Mouse (Mus musculus) heart, postnatal 10 days (tissue): ENCODE measurements around the gene Pzp. TPM values are rescaled to one million over a fixed set of nuclear protein-coding genes. Genes with fewer than 3 reads are reported as not detected.

ENCODE experiments used
- DNase-seq, 2 experiments: peaks; one replicate each; pipeline ENCODE4 v3.0.0; 2021
- intact Hi-C: fragments of 180-260 bp; cut with DNase I; formaldehyde crosslinking; loops from one replicate; pipeline ENCODE4 v1.15.1; 2025
- total RNA-seq, 2 experiments: library from RNA; stranded (reverse); gene quantifications; 2 replicates each; pipeline ENCODE4 v1.2.3; 2021

Gene Pzp
- total RNA-seq, 2 experiments from 2014 or later, result 0.50 to 1.3 TPM

- intact Hi-C loops, result loop anchor here (5.0 to 10.0 kb wide), 2 partner anchors 39 to 327 kb away; no protein-coding TSS in a partner anchor
- peak; percentile 75 to 79 for DNase-seq
These were observed 88.7 kb downstream of the Pzp start for GRCm38 (mm10) chr6:128437731-128438316.

- no peak for DNase-seq
- intact Hi-C loops, result loop anchor here (5.0 to 10.0 kb wide), 2 partner anchors 40 to 328 kb away; no protein-coding TSS in a partner anchor
These were observed 89.2 kb downstream of the Pzp start for GRCm38 (mm10) chr6:128437288-128437687.

GRCm38 (mm10) chr6:128436356-128437005 is 90.0 kb downstream of the Pzp start:
- intact Hi-C loops, result loop anchor here (5.0 to 10.0 kb wide), 2 partner anchors 41 to 328 kb away; no protein-coding TSS in a partner anchor
- no peak for DNase-seq

- DNase-seq, result peak; percentile 89 to 92
- intact Hi-C loops, result loop anchor here (5.0 to 10.0 kb wide), 2 partner anchors 42 to 329 kb away; no protein-coding TSS in a partner anchor
These were observed 91.0 kb downstream of the Pzp start for GRCm38 (mm10) chr6:128435474-128435873.

Other genes starting within 250 kb of the Pzp start
- gene Tead4, start 225.9 kb downstream of the Pzp start, total RNA-seq, result 1 to 10 TPM; 5.7 to 6.1 TPM
- gene Tulp3, start 170.9 kb downstream of the Pzp start, total RNA-seq, result 1 to 10 TPM; 8.7 to 8.9 TPM
- 10 to 100 TPM; 14.7 to 15.3 TPM for gene Rhno1, start 163.8 kb downstream of the Pzp start, total RNA-seq
- 10 to 100 TPM; 10.4 to 14.1 TPM for gene Foxm1, start 163.8 kb downstream of the Pzp start, total RNA-seq
- not detected for gene Tex52, start 151.3 kb downstream of the Pzp start, total RNA-seq
- not detected for gene Gm44596, start 151.2 kb downstream of the Pzp start, total RNA-seq
- gene Nrip2, start 127.4 kb downstream of the Pzp start, total RNA-seq, result 1 to 10 TPM; 3.6 TPM
- gene Itfg2, start 101.8 kb downstream of the Pzp start, total RNA-seq, result 10 to 100 TPM; 21.5 to 30.8 TPM
- 100 to 1,000 TPM; 202 to 247 TPM for gene Fkbp4, start 88.0 kb downstream of the Pzp start, total RNA-seq
- gene A2ml1, start 54.9 kb upstream of the Pzp start, total RNA-seq, result not detected
- not detected for gene Klrb1a, start 96.8 kb upstream of the Pzp start, total RNA-seq
- not detected for gene Clec2h, start 135.7 kb upstream of the Pzp start, total RNA-seq
- not detected for gene Klrb1, start 196.3 kb upstream of the Pzp start, total RNA-seq